Mouse (Mus musculus) cerebellum, adult 2 months (tissue): ENCODE data around the gene Dnase1l1.

Source experiments
- CTCF ChIP-seq: fragments of 200-500 bp; IDR thresholded peaks from 2 replicates; pipeline ENCODE4 v1.5.1; 2011; ENCODE audit warnings: low read depth, mild to moderate bottlenecking, control low read depth, low read length, moderate library complexity, borderline replicate concordance; ENCODE audit not compliant: insufficient read depth
- POLR2A ChIP-seq: fragments of 200-500 bp; IDR thresholded peaks from 2 replicates; pipeline ENCODE4 v1.6.1; 2011; ENCODE audit warnings: low read length, control low read depth, borderline replicate concordance; ENCODE audit not compliant: insufficient read depth

DNA sequence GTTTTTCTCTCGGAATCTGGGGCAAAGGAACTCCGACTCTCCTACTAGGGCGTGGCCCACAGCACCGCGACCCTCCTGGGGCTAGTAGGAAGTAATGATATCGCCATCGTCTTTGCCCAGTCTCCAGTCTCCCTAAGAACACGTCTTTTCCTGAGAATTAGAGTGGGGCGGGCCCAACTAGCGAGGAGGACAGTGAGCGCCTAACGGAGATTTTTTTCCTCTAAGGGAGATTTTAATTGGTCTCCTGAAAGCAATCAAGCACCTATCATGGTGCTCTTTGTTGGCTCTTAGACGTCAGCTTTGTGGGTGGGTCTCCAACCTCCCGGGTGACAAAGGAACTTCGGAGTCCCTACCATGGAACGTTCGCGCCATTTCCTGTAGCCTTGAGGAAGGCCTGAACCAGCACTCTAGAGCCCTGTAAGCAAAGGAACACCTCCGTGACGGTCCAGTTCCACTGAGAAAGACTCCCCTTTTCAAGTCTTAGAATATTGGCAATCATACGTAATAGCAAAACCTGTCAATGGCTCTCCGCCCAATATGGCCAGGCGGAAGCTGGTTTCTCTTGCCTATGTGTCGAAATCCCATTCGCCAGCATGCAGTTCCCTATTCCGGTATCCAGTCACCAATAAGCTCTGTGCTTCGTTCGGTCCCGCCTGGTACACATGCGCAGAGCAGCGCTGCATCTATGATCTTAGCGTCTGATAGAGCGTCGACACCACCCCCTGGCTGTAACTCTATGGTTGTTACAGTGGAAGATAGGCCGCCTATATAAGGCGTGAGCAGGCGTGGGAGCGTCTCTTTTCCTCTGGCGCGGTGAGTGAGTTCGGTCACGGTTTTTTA, 11.9 kb downstream of the Dnase1l1 start, which contains the start of gene Rpl10:
- TF ChIP-seq CTCF (no peak), POLR2A (peak; percentile 92)
